Mouse (Mus musculus): ENCODE data around the gene Olfr625-ps1. TPM values are rescaled to one million over a fixed set of nuclear protein-coding genes. Genes with fewer than 3 reads are reported as not detected.
"Not testable (repeated sequence)": the region's sequence is repeated elsewhere in the genome, so short reads cannot be mapped to it uniquely, and the experiment has no call there.

The Olfr625-ps1 gene
- not detected in 2 replicates for polyA plus RNA-seq (2015; fragmentation: Nextera tagmentation; extraction: Ambion mirVana)

DNA sequence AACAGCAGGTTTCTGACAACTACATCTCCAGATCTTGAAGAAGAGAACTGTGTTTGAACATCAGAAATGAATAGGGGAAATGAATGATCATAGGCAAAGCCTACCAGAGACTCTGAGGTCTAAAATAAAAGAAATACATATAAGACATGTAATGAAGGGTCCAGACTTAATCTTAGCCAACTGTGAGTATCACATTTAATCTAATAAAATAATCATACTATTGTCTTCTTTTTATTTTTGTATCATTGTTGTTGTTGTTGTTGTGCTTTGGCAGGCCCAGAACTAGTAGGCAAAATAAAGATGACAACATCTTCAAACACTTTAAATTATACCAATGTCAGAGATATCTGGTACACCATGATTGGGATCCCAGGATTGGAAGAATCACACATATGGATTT, at the start of gene Olfr625-ps1:
Olfr625-ps1 (plus strand) TSS at position 301 of the 400 bp plus-strand sequence.
- Histone ChIP-seq H3K9ac (ENCODE audit: low read depth, low read length) (no peak within 1 kb of the TSS), H3K4me2 (ENCODE audit: low read depth, low read length) (no peak within 1 kb of the TSS), H3K36me3 (ENCODE audit: control insufficient read depth, insufficient read depth, low read length) (no peaks in the 10 kb centered on the region), H3K27me3 (replicated peaks; ENCODE audit: control insufficient read depth, insufficient read depth, low read length) (no peaks in the 10 kb centered on the region), H3K27ac (ENCODE audit: low read length) (no peak within 1 kb of the TSS), H3K9me3 (ENCODE audit: control insufficient read depth, low read length) (no peaks in the 10 kb centered on the region), H3K4me3 (ENCODE audit: low read length) (no peak within 1 kb of the TSS), H3K4me1 (ENCODE audit: control insufficient read depth, insufficient read depth, low read length) (no peaks in the 10 kb centered on the region)
- ATAC-seq = no peak

DNA sequence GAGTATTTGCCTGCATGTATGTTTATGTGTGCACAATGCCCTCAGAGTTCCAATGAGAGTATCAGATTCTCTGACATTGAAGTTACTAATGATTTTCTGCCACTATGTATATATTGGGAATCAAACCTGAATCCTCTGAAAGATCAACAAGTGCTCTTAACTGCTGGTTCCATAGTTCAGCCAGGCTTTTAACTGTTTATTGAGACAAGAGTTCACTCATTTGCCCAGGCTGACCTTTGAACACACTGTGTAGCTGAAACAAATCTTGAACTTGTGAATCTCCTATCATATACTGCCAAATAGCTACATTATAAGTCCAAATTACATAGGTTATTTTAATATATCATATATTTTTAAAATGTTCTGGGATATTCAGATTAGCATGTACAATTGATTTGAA, 45.7 kb upstream of the Olfr625-ps1 start:
- H3K36me3 ChIP-seq (ENCODE audit: control insufficient read depth, insufficient read depth, low read length) = no peaks in the 10 kb centered on the region
- H3K9ac ChIP-seq (ENCODE audit: low read depth, low read length) = no peak overlapping the region
- no peaks in the 10 kb centered on the region for H3K9me3 ChIP-seq (ENCODE audit: control insufficient read depth, low read length)
- peak; percentile 82 for ATAC-seq
- no peaks in the 10 kb centered on the region for H3K27me3 ChIP-seq (replicated peaks; ENCODE audit: control insufficient read depth, insufficient read depth, low read length)
- H3K27ac ChIP-seq (ENCODE audit: low read length) = no peak overlapping the region
- H3K4me1 ChIP-seq (ENCODE audit: control insufficient read depth, insufficient read depth, low read length) = no peaks in the 10 kb centered on the region
- no peak overlapping the region for H3K4me3 ChIP-seq (ENCODE audit: low read length)
- no peak overlapping the region for H3K4me2 ChIP-seq (ENCODE audit: low read depth, low read length)

DNA sequence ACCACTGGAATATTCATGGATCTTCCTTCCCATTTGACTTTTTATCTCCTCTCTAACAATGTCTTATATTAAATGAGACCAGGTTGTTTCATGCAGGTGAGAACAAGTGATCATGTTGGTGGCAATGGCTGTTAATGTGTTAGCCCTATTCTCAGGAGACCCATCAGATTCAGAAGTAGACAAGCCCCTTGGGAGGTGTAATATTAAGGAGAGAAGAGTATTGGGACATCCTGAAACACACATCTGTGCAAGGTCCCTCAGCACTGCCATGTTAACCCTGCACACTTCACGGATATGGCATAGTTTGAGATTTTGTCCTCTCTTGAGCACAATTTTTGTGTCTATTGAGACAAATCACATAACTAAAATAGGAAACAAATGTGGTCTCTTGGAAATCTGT, 39.9 kb upstream of the Olfr625-ps1 start, which contains the start of gene Olfr622:
Olfr622 (minus strand) TSS at position 101 of the 400 bp plus-strand sequence.
- Histone ChIP-seq H3K27ac (ENCODE audit: low read length) (no peak within 1 kb of the TSS), H3K4me1 (ENCODE audit: control insufficient read depth, insufficient read depth, low read length) (no peaks in the 10 kb centered on the region), H3K9me3 (ENCODE audit: control insufficient read depth, low read length) (no peaks in the 10 kb centered on the region), H3K9ac (ENCODE audit: low read depth, low read length) (no peak within 1 kb of the TSS), H3K4me3 (ENCODE audit: low read length) (no peak within 1 kb of the TSS), H3K27me3 (replicated peaks; ENCODE audit: control insufficient read depth, insufficient read depth, low read length) (no peaks in the 10 kb centered on the region), H3K4me2 (ENCODE audit: low read depth, low read length) (no peak within 1 kb of the TSS), H3K36me3 (ENCODE audit: control insufficient read depth, insufficient read depth, low read length) (no peaks in the 10 kb centered on the region)
- 74% methylated on average over 1 of the region's 1 CpGs for WGBS
- no peak for ATAC-seq

DNA sequence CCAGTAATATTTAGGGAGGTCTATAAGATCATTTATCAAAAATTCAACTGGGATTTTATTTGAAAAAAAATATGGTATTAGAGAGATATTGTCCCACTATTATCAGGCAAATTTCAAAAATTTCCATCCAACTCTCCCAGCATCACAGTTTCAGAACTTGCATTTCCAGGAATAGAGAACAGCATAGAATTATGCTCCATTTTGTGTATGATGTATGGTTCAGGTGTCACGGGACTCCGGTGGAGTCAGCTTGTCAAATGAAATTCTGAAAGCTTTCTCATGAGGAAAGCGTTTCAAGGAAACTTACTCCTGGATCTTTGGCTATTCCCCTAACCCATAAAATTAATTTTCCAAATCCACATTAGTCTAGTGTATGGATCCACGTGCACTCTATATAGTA, 38.5 kb upstream of the Olfr625-ps1 start:
- ATAC-seq = peak; percentile 76
- no peak overlapping the region for H3K27ac ChIP-seq (ENCODE audit: low read length)
- 81% methylated on average over 4 of the region's 4 CpGs for WGBS

DNA sequence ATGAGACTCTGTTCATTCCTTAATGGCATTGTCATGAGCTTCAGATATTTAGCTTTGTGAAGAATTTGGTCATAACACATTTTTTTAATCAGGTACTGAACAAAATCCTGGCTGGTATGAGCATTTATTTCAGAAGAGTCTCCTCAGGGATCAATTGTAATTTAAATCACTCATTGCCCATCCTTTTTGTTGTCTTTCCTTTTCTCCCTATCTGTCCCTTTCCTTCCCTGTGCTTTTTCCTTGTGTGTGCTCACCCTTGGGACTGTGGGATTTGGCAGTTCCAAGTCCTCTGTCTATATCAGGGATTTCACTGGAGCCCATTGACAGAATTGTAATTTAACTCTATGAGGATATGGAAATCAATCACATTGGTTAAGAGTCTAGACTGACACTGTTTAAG, 18.9 kb upstream of the Olfr625-ps1 start, which contains the start of gene Olfr623:
Olfr623 (minus strand) TSS at position 101 of the 400 bp plus-strand sequence.
- H3K4me3 ChIP-seq (ENCODE audit: low read length) = no peak within 1 kb of the TSS
- H3K4me2 ChIP-seq (ENCODE audit: low read depth, low read length) = no peak within 1 kb of the TSS
- no peaks in the 10 kb centered on the region for H3K9me3 ChIP-seq (ENCODE audit: control insufficient read depth, low read length)
- H3K4me1 ChIP-seq (ENCODE audit: control insufficient read depth, insufficient read depth, low read length) = no peaks in the 10 kb centered on the region
- no peaks in the 10 kb centered on the region for H3K27me3 ChIP-seq (replicated peaks; ENCODE audit: control insufficient read depth, insufficient read depth, low read length)
- no peak within 1 kb of the TSS for H3K9ac ChIP-seq (ENCODE audit: low read depth, low read length)
- no peak for ATAC-seq
- no peak within 1 kb of the TSS for H3K27ac ChIP-seq (ENCODE audit: low read length)
- H3K36me3 ChIP-seq (ENCODE audit: control insufficient read depth, insufficient read depth, low read length) = no peaks in the 10 kb centered on the region

More for the DNA sequence above, 38.5 kb upstream of the Olfr625-ps1 start:
- no peaks in the 10 kb centered on the region for H3K27me3 ChIP-seq (replicated peaks; ENCODE audit: control insufficient read depth, insufficient read depth, low read length)
- H3K4me3 ChIP-seq (ENCODE audit: low read length) = no peak overlapping the region
- H3K36me3 ChIP-seq (ENCODE audit: control insufficient read depth, insufficient read depth, low read length) = no peaks in the 10 kb centered on the region
- H3K4me2 ChIP-seq (ENCODE audit: low read depth, low read length) = no peak overlapping the region
- no peak overlapping the region for H3K9ac ChIP-seq (ENCODE audit: low read depth, low read length)
- H3K9me3 ChIP-seq (ENCODE audit: control insufficient read depth, low read length) = no peaks in the 10 kb centered on the region
- H3K4me1 ChIP-seq (ENCODE audit: control insufficient read depth, insufficient read depth, low read length) = no peaks in the 10 kb centered on the region

DNA sequence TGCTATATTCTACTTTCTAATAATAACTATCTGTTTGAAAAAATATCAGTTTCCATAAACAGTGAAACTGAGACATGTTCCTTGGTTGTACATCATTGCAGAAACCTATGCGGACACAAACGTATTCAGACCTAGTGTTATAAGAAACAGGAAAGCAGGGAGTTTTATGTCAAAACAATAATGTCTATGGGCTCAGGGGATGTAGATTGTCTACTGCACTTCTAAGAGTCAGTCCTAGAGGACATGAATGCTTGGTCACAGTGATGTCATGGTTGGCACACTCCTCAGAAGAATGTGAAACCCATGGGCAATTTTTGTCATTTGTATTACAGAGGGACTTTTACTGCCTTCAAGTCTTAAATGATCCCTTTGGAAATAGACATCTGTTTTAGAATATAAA, 11.4 kb upstream of the Olfr625-ps1 start, which contains the start of gene Olfr624:
Olfr624 (minus strand) TSS at position 101 of the 400 bp plus-strand sequence.
- Histone ChIP-seq H3K4me1 (ENCODE audit: control insufficient read depth, insufficient read depth, low read length) (no peaks in the 10 kb centered on the region), H3K4me3 (ENCODE audit: low read length) (no peak within 1 kb of the TSS), H3K27me3 (replicated peaks; ENCODE audit: control insufficient read depth, insufficient read depth, low read length) (no peaks in the 10 kb centered on the region), H3K9me3 (ENCODE audit: control insufficient read depth, low read length) (no peaks in the 10 kb centered on the region), H3K4me2 (ENCODE audit: low read depth, low read length) (no peak within 1 kb of the TSS), H3K36me3 (ENCODE audit: control insufficient read depth, insufficient read depth, low read length) (no peaks in the 10 kb centered on the region), H3K9ac (ENCODE audit: low read depth, low read length) (no peak within 1 kb of the TSS), H3K27ac (ENCODE audit: low read length) (no peak within 1 kb of the TSS)
- 89% methylated on average over 2 of the region's 2 CpGs for WGBS
- no peak for ATAC-seq

DNA sequence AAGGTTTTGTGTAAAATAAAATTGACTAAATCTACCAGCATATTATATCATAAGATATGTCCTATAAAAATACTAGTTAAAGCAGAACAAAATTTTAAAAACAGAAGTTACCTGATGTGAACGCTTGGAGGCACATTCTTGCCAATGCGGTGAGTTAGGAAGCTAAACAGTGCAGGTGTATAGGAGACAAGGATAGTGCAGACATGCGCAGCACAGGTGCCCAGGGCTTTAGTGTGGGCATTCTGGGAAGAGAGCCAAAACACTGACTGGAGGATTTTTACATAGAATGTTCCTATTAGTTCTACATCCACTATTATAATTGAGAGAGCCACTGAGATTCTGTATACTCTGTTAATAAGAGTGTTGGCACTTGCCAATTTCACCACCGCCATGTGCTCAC, 16.9 kb downstream of the Olfr625-ps1 start:
- ATAC-seq = no peak
- H3K4me2 ChIP-seq (ENCODE audit: low read depth, low read length) = no peak overlapping the region
- no peak overlapping the region for H3K4me3 ChIP-seq (ENCODE audit: low read length)
- 96% methylated on average over 4 of the region's 4 CpGs for WGBS
- H3K27me3 ChIP-seq (replicated peaks; ENCODE audit: control insufficient read depth, insufficient read depth, low read length) = no peaks in the 10 kb centered on the region
- H3K9ac ChIP-seq (ENCODE audit: low read depth, low read length) = no peak overlapping the region
- no peaks in the 10 kb centered on the region for H3K9me3 ChIP-seq (ENCODE audit: control insufficient read depth, low read length)
- no peak overlapping the region for H3K27ac ChIP-seq (ENCODE audit: low read length)
- no peaks in the 10 kb centered on the region for H3K36me3 ChIP-seq (ENCODE audit: control insufficient read depth, insufficient read depth, low read length)
- no peaks in the 10 kb centered on the region for H3K4me1 ChIP-seq (ENCODE audit: control insufficient read depth, insufficient read depth, low read length)

DNA sequence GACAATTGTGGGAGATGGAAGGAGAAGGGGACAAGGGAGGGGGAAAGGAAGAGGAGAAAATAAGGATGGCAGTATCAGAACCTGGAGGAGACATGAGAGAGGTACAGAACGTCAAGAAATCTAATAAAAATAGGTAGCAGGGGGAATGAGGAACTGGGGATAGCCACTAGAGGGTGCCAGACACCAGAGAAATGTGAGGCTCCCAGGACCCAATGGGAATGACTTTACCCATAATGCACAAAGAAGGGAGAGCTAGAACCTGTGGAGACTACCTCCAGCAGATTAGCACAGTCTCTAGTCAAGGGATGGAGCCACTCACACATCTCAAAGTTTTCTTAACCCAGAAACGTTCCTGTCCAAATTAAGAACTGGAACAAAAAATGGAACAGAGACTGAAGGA, 29.5 kb downstream of the Olfr625-ps1 start:
- H3K4me2 ChIP-seq (ENCODE audit: low read depth, low read length) = no peak overlapping the region
- H3K9me3 ChIP-seq (ENCODE audit: control insufficient read depth, low read length) = no peaks in the 10 kb centered on the region
- no peak overlapping the region for H3K4me3 ChIP-seq (ENCODE audit: low read length)
- ATAC-seq = no peak
- no peak overlapping the region for H3K9ac ChIP-seq (ENCODE audit: low read depth, low read length)
- no peaks in the 10 kb centered on the region for H3K4me1 ChIP-seq (ENCODE audit: control insufficient read depth, insufficient read depth, low read length)
- no peaks in the 10 kb centered on the region for H3K36me3 ChIP-seq (ENCODE audit: control insufficient read depth, insufficient read depth, low read length)
- WGBS = 40% methylated on average over 2 of the region's 2 CpGs
- H3K27ac ChIP-seq (ENCODE audit: low read length) = no peak overlapping the region
- H3K27me3 ChIP-seq (replicated peaks; ENCODE audit: control insufficient read depth, insufficient read depth, low read length) = no peaks in the 10 kb centered on the region

DNA sequence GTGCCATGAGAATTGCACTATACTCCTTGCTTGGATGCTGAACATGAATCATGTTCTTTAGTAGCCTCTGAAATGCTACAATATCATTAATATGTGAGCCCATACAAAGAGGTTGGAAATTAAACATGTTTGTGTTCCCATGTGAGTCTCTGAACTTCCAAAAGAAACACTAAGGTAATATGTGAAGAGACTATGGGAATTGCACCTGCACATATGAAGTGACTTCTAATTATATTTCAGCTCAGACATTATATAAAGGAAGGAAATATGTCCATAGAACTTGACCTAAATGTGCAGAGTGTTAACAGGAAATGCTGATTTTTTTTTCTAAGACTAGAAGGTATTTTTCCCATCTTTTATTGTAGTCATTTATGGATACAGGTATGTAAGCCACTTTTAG, 31.9 kb downstream of the Olfr625-ps1 start, which contains the start of gene Olfr243:
Olfr243 (plus strand) TSS at position 301 of the 400 bp plus-strand sequence.
- Histone ChIP-seq H3K9me3 (ENCODE audit: control insufficient read depth, low read length) (no peaks in the 10 kb centered on the region), H3K4me3 (ENCODE audit: low read length) (no peak within 1 kb of the TSS)
- no peak for ATAC-seq

DNA sequence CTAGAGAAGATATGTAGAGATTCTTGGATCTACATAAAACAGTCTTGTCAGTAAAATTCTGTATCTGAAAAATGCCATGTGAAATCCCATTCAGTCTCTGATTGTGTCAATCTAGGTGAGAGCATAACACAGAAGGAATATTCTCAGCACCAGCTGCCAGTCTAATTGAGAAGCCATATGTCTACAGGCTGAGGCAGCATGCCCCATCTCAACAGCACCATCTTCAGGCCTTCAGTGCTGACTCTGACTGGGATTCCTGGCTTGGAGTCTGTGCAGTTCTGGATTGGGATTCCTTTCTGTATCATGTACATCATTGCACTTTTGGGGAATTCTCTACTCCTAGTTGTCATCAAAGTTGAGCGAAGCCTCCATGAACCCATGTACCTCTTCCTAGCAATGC, 33.9 kb downstream of the Olfr625-ps1 start:
- H3K4me2 ChIP-seq (ENCODE audit: low read depth, low read length); H3K4me3 ChIP-seq (ENCODE audit: low read length); H3K36me3 ChIP-seq (ENCODE audit: control insufficient read depth, insufficient read depth, low read length); ATAC-seq; H3K9me3 ChIP-seq (ENCODE audit: control insufficient read depth, low read length); H3K4me1 ChIP-seq (ENCODE audit: control insufficient read depth, insufficient read depth, low read length); H3K9ac ChIP-seq (ENCODE audit: low read depth, low read length); H3K27me3 ChIP-seq (replicated peaks; ENCODE audit: control insufficient read depth, insufficient read depth, low read length); H3K27ac ChIP-seq (ENCODE audit: low read length): not testable (repeated sequence)
- WGBS = 93% methylated on average over 1 of the region's 1 CpGs

More for the DNA sequence above, 31.9 kb downstream of the Olfr625-ps1 start, which contains the start of gene Olfr243:
- Histone ChIP-seq H3K9ac (ENCODE audit: low read depth, low read length) (no peak within 1 kb of the TSS), H3K27me3 (replicated peaks; ENCODE audit: control insufficient read depth, insufficient read depth, low read length) (no peaks in the 10 kb centered on the region), H3K4me1 (ENCODE audit: control insufficient read depth, insufficient read depth, low read length) (no peaks in the 10 kb centered on the region), H3K27ac (ENCODE audit: low read length) (no peak within 1 kb of the TSS), H3K4me2 (ENCODE audit: low read depth, low read length) (no peak within 1 kb of the TSS), H3K36me3 (ENCODE audit: control insufficient read depth, insufficient read depth, low read length) (no peaks in the 10 kb centered on the region)

Data from intestine, embryonic 16.5 days (tissue).